Mouse (Mus musculus) G1E-ER4 (cell line): ENCODE data around the gene 2310034G01Rik. TPM values are rescaled to one million over a fixed set of nuclear protein-coding genes. Genes with fewer than 3 reads are reported as not detected.

Experiments used
- GATA1 ChIP-seq: IDR thresholded peaks from one replicate; pipeline ENCODE4 v1.8.0; 2012; ENCODE audit warnings: low read length, inconsistent platforms
- polyA plus RNA-seq: library from polyadenylated mRNA; stranded (reverse); fragments of >175 nt; gene quantifications from 2 replicates; pipeline ENCODE4 v1.2.3, GENCODE M21; 2012

The 2310034G01Rik gene
- polyA plus RNA-seq, 1 experiment, result not detected

DNA sequence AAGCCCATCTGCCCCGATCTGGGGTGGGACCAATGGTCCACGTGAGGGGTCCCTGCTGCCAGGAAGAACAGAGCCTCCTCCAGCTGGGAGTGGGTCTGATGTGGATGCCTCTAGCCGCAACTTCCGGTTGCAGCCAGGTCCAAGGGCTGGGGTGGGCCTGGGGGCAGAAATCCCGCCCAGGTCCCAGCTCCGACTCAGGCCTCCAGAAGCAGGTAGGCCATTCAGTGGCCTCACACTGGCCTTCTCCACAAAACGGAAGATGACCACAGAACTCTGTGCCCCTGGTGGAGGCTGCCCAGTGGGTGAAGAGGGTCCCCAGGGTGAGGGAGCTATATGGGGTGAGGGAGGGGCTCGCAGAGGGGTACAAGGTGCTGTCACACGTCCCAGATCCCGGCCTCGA, 25.7 kb downstream of the 2310034G01Rik start:
- no peak for TF ChIP-seq GATA1

DNA sequence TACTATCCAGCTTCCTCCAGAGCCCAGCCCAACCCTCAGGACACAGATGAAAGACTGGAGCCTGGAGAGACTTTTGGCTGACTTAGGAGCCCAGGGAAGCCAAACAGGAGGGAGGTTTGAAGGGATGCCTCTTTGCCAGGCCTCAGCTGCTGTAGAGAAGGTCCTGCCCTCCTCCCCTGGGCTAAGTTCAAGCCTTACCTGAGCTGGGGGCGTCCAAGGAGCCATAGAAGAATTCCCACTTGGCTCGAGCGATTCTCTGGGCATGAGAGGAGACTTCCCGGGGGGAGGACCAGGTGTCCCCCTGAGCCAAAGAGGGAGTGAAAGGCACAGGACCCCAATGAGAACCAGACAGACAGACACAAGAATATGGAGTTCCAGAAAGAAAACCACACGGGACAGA, 26.4 kb downstream of the 2310034G01Rik start:
- TF ChIP-seq GATA1, result no peak

DNA sequence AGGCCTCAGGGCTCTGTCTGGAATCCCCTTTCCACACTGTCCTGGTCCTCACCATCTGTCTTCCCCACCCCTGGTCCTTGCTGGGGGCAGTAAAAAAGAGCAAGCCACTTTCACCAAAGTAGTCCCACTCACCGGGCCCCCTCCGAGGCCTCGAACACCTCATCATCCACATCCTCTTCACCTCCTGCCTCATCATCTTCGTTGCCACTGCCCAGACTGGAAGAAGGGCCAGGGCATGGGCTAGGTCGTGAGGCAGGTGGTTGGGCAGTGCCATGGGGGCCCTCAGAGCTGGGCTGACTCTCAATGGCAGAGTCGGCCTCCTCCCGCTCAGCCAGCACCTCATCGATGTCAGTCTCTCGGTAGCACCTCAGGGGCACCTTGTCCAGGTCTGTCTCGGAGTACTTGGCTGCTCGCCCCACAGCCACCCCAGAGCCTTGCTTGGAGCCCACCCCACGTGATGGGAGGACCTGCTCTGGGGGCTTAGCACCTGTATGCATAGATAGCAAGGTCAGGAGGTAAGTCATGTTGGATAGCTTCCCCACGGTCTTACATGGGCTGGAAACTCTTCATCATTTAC, 27.0 kb downstream of the 2310034G01Rik start:
- no peak for TF ChIP-seq GATA1

DNA sequence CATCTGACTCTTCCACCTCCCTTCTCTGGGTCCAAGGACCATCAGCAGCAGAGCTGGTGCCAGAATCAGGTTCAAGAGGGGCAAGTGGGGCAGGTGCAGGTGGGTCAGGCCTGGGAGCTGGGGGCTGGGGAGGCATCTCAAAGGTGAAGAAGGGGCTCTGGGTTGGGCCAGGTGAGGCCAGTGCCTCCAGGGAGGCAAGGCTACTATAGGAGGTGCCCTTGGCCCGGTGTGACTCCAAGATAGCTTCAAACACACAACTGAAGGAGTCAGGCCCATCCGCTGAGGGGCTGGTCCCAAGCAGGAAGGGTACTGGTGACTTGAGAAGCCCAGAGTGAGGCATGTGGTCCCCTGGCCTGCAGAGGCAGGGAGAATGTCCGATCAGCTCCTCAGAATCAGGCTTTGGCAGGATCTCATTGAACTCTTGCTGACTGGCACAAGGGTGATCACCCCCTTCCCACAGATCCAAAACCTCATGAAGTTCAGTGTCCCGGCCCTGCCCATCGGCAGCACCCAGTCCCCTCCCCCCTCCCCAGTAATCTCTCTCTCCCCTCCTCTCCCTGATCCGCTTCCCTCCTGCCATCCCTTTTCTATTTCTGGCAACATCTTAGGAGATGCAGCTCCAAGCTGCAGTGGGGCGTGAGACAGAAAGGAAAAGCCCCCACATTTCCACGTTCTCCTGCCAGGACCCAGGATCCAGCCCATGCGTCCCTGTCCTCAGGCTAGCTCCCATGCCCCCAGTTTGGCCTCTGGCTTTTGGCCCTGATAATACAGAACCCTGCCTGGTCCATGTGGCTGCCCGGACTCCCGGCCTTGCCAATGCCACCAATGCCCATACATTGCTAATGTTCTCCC, 27.7 kb downstream of the 2310034G01Rik start:
- no peak for TF ChIP-seq GATA1

DNA sequence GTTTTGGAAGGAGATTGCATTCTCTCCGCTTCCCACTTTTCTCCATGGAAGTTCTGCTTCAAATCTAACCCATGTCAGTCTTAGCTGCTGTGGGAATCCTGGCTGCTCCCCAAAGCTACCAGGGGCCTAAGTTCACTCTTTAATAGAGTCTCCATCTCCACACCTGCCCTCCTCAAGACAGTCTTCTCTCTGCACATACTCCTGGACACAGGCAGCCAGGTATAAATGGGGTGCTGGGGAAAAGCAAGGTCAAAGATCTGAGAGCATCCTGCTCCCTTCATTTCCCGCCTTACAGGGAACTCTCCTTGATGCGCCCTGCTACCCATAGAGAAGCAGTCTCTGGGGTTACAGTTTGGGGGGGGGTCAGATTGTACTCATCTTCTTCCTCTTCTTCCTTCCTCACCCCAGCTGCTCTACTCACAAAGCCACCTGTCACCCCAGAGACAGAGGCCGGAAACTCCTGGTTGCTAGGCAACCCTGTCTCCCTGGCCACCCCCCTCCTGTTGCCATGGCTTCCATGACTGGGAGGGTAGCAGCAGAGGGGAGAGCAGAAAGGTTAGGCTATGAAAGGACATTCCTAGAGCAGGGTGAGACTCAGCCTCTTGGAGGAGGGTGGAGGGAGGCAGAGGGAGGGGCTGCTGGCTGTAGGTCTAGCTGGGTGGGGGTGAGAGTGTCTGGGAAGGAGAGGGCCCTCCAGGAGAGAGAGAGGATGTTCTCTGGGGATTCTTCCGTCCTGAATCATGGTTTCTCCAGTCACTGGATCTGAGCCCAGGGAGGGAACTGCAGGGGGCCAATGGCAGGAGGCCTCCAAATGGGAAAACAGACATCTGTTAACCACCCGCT, 28.8 kb downstream of the 2310034G01Rik start:
- TF ChIP-seq GATA1, result no peak

DNA sequence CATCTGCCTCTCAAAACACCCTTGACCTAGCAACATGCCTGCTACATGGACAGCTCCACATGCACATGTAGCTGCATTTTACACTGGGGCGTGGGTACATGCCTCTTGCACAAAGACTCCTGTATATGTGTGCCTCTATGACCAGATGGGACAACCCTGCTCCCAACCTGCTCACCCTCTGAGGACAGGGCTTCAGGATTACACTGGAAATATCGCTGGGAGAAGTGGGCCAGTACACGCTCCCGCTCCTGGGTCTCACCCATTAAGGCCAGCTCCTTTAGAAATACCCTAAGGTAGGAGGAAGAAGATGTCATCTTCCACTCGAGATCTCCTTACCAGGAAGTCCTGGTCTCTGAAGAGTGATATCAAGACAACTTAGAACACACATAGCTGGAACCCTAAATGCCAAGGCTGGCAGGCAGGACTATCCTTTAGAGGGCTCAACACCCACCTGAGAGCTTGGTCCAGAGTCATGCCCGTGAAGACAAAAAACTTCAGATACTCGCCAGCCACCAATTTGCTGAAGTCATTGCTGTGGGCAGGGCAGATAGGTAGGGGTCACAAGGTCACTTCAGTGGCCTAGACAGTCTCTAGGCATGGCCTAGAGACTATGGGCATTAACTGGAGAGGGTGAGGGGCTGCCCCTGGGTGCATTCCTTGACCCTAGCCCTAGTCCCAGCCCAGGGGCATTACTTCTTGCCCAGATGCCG, 29.9 kb downstream of the 2310034G01Rik start:
- no peak for TF ChIP-seq GATA1

DNA sequence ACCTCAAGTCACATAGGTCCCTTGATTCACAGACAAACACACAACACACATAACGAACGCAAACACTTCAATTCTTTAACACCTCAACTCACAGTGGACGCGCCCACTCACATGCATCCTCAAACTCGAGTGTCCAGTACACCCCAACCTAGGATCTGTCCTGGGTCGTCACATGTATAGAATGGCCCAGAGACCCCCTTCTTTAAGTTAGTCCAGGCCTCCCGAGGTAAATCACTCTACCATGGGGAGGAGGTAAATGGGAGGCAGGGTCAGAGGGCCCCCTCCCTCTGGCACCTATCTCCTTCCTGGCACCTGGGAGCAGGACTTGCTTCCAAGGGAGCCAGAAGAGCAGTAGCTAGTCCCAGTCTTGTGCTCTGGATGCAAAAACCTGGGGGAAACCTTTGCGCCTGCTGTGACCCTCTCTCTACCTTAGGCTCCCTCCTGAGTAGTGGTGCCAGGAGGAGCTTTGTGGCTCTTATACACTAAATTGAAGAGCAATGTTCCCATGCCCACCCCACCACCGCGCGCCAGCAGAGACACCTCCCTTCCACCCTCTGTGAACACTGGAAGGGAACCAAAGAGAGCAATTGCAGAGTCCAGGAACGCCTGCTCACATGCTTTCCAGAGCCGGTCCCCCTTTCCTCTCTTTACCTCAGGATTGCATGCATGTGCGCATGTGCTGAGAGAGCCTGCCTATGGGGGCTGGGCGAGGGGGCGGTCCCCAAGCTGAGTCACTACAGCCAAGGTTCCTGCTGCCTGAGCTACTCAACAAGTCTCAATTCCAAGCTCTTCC, 31.3 kb downstream of the 2310034G01Rik start:
- no peak for TF ChIP-seq GATA1

DNA sequence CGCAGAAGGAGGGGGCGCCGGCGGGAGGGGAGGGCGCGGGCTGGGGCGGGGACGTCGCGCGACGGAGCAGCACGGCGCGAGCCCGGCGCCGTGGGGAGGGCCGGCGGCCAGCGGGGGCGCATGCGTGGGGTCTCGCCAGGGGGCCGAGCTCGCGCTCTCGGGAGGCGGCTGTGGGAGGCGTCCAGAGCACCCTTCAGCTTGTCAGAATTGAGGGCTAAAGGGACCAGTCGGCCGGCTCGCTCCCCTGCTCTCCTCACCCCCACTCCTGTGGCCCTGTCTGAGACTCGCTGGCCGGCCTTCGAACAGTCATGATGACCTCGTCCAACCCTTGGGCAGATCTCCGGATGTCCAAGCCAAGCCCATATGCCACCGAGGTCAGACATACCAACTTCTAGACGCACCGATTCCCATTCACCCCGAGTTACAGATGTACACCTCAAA, 32.1 kb downstream of the 2310034G01Rik start:
- no peak for TF ChIP-seq GATA1

DNA sequence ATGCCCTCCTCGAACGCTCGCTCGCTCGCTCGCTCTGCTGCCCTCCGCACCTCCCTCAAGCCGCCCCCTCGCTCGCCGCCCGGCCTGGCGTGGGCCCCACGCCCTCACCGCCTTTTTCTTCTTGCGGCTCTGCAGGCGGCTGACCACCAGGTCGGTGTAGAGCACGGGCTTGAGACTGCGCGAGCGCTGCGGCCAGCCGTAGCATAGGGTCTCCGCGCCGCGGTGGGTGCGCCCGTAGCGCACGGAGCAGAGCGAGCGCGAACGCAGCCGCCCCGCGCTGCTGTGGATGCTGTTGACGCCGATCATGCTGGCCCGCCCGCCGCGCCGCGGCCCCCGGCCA, 32.6 kb downstream of the 2310034G01Rik start:
- TF ChIP-seq GATA1, result no peak

DNA sequence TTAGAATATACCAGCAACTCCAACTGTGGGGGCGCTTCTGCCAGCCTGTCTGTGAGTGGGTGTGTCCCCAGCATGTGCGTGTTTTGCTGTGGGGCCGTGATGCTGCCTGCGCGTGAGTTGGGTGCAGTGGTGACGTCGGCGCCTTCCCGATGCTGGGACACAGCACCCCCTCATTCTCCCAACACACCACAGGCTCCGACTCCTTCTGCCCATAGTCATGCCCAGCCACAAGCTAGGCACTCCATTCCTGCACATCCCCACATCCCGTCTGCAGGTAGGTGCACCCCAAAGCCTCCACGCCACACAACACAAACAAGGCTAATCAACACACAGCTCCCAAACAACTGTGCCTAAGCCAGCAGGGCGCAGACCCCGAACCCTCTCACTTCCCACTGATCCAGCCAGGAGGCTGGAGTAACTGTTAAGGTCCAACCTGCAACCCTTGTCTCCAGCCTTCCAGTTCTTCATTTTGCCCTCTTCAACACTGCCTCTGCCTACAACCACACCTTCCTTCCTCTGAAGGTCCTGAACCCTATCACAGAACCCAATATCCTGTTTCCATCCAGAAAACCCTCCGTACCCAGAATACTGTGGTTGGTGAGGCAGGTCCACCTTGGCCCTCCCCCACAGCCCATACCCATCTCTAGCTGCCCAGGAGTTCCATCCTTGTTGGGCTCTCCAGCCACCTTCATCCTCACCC, 33.1 kb downstream of the 2310034G01Rik start:
- TF ChIP-seq GATA1, result no peak

DNA sequence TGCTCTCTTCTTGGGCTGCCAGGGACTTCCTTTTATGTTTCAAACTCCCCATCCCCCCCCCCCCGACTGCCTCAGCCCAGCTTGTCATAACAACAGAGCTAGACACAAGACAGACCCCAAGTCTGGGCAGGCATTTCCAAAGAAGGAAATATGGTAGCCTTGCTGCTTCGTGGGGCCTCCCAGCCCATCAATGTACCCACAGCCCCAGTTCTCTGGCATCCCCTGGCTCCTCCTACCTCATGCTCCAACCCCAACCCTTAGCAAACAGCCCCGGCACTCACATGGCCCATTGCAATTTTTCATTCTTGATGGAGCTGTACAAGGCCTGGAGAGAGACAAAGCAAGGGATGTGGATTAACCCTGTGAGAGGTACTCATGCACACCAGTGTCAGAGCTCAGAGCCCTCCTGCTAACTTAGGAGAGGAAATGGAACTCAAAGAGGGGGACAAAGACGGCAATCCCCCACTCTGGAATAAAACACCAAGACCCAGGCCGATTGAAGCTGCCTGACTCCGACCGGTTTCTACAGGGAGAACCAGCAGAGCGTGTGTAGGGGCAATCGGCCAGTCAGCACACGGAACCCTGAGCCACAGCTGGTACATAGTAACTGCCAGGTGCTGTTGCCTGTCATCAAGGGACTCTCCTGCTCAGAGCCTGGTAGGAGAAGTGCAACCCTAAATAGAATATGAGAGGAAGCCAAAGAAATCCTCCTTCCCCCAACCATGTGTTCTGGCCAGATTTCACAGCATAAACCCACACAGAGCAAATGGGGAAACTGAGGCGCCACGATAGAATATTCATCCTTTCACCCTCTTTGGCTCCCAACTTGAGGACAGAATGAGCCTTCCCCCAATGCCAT, 34.1 kb downstream of the 2310034G01Rik start:
- TF ChIP-seq GATA1, result no peak

DNA sequence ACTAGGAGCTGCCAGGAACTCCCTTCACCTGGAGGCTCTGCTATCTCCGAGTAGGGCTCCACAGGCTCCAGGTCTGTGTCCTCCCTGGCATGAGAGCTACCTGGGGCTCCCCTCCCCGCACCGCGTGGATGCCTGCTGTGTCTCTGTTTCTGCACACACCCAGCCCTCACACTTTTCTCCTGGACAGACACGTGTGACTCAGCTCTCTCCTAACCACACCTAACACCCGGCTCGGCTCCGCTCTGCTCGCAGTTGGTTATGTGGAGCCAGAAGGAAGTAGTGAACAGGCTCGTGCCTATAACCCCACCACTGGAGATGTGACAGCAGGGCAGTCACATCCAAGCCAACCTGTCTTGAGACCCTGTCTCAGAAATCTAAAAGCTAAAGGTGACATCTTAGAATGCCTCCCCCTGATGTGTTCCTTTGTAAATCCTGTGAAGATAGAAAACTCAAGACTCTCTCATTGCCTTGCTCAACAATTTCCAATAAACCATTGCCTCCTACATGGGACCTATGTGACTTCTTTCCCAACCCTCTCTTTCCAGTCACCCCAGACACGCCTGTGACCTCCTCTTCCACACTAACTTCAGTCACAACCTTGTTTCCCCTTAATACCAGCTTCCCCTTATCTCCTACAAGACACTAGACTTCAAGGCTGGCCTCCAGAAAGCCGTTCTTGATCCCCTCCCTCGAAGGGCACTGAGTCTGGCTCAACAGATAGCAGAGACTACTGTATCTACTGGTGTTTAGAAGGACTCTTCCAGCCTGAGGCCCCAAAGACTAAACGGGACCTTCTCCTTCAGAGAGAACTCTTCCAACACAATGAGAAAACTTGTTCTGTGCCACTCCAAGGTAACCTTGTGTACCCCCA, 35.0 kb downstream of the 2310034G01Rik start:
- TF ChIP-seq GATA1, result peak; percentile 34
